Comparison of ENCODE assay signal across 27 mouse cellular contexts in the genomic region with DNA sequence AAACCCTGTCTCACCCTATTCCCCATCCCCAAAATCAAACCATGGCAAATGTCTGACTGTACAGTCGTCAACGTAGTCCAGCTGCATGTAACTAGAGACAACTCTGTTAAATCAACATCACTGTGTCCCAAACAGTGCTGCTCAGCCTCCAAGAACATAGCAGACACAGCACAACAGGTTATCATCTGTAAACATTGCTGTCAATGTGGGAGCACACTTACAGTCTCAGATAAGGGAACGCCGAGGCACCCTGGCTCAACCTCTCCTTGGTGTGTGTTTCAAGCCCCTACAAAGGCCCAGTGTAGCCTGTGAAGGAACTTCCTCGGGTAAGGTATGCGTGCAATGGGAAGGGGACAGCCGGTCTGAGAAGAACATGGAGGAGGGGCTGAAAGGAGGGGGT. TPM values are rescaled to one million over a fixed set of nuclear protein-coding genes. Genes with fewer than 3 reads are reported as not detected.
DNase-seq lines count a peak whose midpoint lies in the region; ATAC-seq and TF ChIP-seq lines count a peak whose summit lies in the region.
"Had no signal": no experiment of that assay in that cellular context is flagged by ENCODE, and none has a peak within 500 bp of the region (broad histone marks: within the 10 kb centered on the region; RNA-seq: fewer than 3 reads in every experiment).

No protein-coding gene starts in this region.

- no peaks in the 10 kb centered on the region for H3K36me3 ChIP-seq in stomach, embryonic 15.5 days
- H3K36me3 ChIP-seq in stomach, postnatal 0 days (ENCODE audit: control insufficient read depth, insufficient read depth, low read length), result no peaks in the 10 kb centered on the region
- no peaks in the 10 kb centered on the region for H3K36me3 ChIP-seq in liver, embryonic 13.5 days
- H3K36me3 ChIP-seq in kidney, adult 2 months (ENCODE audit: control insufficient read depth, insufficient read depth, low read length), result no peaks in the 10 kb centered on the region
- H3K36me3 ChIP-seq: embryonic facial prominence, embryonic 12.5 days; heart, embryonic 13.5 days; intestine, embryonic 15.5 days; midbrain, embryonic 15.5 days had no signal

- no peaks in the 10 kb centered on the region for H3K4me1 ChIP-seq in stomach, embryonic 15.5 days
- H3K4me1 ChIP-seq in stomach, postnatal 0 days (replicated peaks; ENCODE audit: control insufficient read depth, insufficient read depth), result no peaks in the 10 kb centered on the region
- H3K4me1 ChIP-seq in liver, embryonic 13.5 days (replicated peaks), result peaks cover 27% of the 10 kb centered on the region
- no peaks in the 10 kb centered on the region for H3K4me1 ChIP-seq in kidney, adult 2 months (ENCODE audit: control insufficient read depth, insufficient read depth, low read length)
- H3K4me1 ChIP-seq: embryonic facial prominence, embryonic 12.5 days; intestine, embryonic 15.5 days; midbrain, embryonic 15.5 days had no signal

- no peak overlapping the region for H3K4me3 ChIP-seq in stomach, embryonic 15.5 days (replicated peaks)
- H3K4me3 ChIP-seq in stomach, postnatal 0 days (ENCODE audit: low read depth, low read length), result no peak overlapping the region
- H3K4me3 ChIP-seq in liver, embryonic 13.5 days (replicated peaks), result no peak overlapping the region
- H3K4me3 ChIP-seq in kidney, adult 2 months (ENCODE audit: insufficient read depth, low read depth, low read length), result no peak overlapping the region
- H3K4me3 ChIP-seq: embryonic facial prominence, embryonic 12.5 days; heart, embryonic 13.5 days; intestine, embryonic 15.5 days; midbrain, embryonic 15.5 days had no signal

- peak; percentile 56; the same call in 1 of the 2 replicates for ATAC-seq in stomach, embryonic 15.5 days (ENCODE audit: insufficient read depth, low FRiP score, low read depth)
- ATAC-seq in stomach, postnatal 0 days (ENCODE audit: low FRiP score, low TSS enrichment), result no peak
- ATAC-seq in erythroblast, adult 5-6 weeks (replicated peaks; ENCODE audit: low FRiP score, poor library complexity, severe bottlenecking), result peak; percentile 56
- peak; percentile 89 for ATAC-seq in liver, embryonic 13.5 days (ENCODE audit: low read depth)
- ATAC-seq in megakaryocyte progenitor cell, adult 5-6 weeks (replicated peaks; ENCODE audit: poor library complexity), result peak; percentile 85
- ATAC-seq: forebrain, embryonic 16.5 days; hindbrain, postnatal 0 days; intestine, embryonic 15.5 days; lung, postnatal 0 days; midbrain, embryonic 15.5 days had no signal

- no peak for TF ChIP-seq EP300 in stomach, postnatal 0 days (optimal IDR thresholded peaks at IDR 0.05)

- H3K27ac ChIP-seq in stomach, embryonic 15.5 days, result no peak overlapping the region
- H3K27ac ChIP-seq in stomach, postnatal 0 days (replicated peaks), result no peak overlapping the region
- peak overlapping the region; percentile 68 for H3K27ac ChIP-seq in liver, embryonic 13.5 days
- H3K27ac ChIP-seq in kidney, adult 2 months (ENCODE audit: insufficient read depth, low read depth, low read length), result no peak overlapping the region
- H3K27ac ChIP-seq: embryonic facial prominence, embryonic 12.5 days; heart, embryonic 13.5 days; hindbrain, postnatal 0 days; intestine, embryonic 15.5 days; midbrain, embryonic 15.5 days had no signal

- no peak overlapping the region for H3K9ac ChIP-seq in stomach, embryonic 15.5 days
- H3K9ac ChIP-seq in stomach, postnatal 0 days (ENCODE audit: low read length), result no peak overlapping the region
- H3K9ac ChIP-seq in liver, embryonic 13.5 days, result no peak overlapping the region
- H3K9ac ChIP-seq: embryonic facial prominence, embryonic 12.5 days; heart, embryonic 13.5 days; intestine, embryonic 15.5 days; midbrain, embryonic 15.5 days had no signal

- TF ChIP-seq CTCF in stomach, postnatal 0 days (IDR thresholded peaks at IDR 0.05; ENCODE audit: low read depth), result no peak
- no peak for TF ChIP-seq CTCF in kidney, adult 2 months (conservative IDR thresholded peaks at IDR 0.05; ENCODE audit: insufficient read depth, insufficient read length, low read depth, low read length)

- DNase-seq in stomach, postnatal 0 days (ENCODE audit: low spot score), result no peak
- peak; percentile 41 for DNase-seq in liver, embryonic 13.5 days
- no peak for DNase-seq in right cerebral cortex, postnatal 10 days (ENCODE audit: low spot score in 2 of 2)
- DNase-seq in adrenal gland, adult (ENCODE audit: inconsistent age in 2 of 2, low spot score in 1 of 2), result no peak
- DNase-seq in kidney, adult 2 months, result no peak
- DNase-seq: adrenal gland, adult 2 months; adrenal gland, postnatal 36 days; cerebellum, adult 8-10 months; cerebellum, postnatal 25 days; embryo, embryonic 11 days; gastrocnemius, postnatal 10 days; heart, postnatal 10 days; kidney, adult 8-10 months; kidney, postnatal 10 days; layer of hippocampus, adult 9-11 months; lung, postnatal 4 days; right cerebral cortex, postnatal 4 days had no signal

- H3K9me3 ChIP-seq in stomach, embryonic 15.5 days, result no peaks in the 10 kb centered on the region
- no peaks in the 10 kb centered on the region for H3K9me3 ChIP-seq in stomach, postnatal 0 days (ENCODE audit: control insufficient read depth, low read length)
- H3K9me3 ChIP-seq in liver, embryonic 13.5 days (replicated peaks), result no peaks in the 10 kb centered on the region
- H3K9me3 ChIP-seq: embryonic facial prominence, embryonic 12.5 days; heart, embryonic 13.5 days; intestine, embryonic 15.5 days; midbrain, embryonic 15.5 days had no signal

- no peak for TF ChIP-seq POLR2A in kidney, adult 2 months (IDR thresholded peaks at IDR 0.05; ENCODE audit: low read depth, low read length)

- 47% methylated on average over 7 of the region's 7 CpGs for WGBS in stomach, embryonic 15.5 days
- 53% methylated on average over 7 of the region's 7 CpGs for WGBS in stomach, postnatal 0 days
- whole genome bisulfite sequencing in liver, embryonic 13.5 days (ENCODE audit: insufficient replicate concordance), result 21% methylated on average over 7 of the region's 7 CpGs
- WGBS in kidney, adult 2 months, result 75% methylated on average over 7 of the region's 7 CpGs

- no peaks in the 10 kb centered on the region for H3K27me3 ChIP-seq in stomach, embryonic 15.5 days (replicated peaks)
- H3K27me3 ChIP-seq in stomach, postnatal 0 days (ENCODE audit: control insufficient read depth, insufficient read depth, low read length), result no peaks in the 10 kb centered on the region
- H3K27me3 ChIP-seq in liver, embryonic 13.5 days, result peaks cover 9% of the 10 kb centered on the region; the same call in 1 of the 2 replicates
- H3K27me3 ChIP-seq in kidney, adult 2 months (replicated peaks; ENCODE audit: control insufficient read depth, insufficient read depth, low read length), result no peaks in the 10 kb centered on the region
- H3K27me3 ChIP-seq: embryonic facial prominence, embryonic 12.5 days; heart, embryonic 13.5 days; intestine, embryonic 15.5 days; midbrain, embryonic 15.5 days had no signal

- H3K4me2 ChIP-seq in stomach, embryonic 15.5 days, result no peak overlapping the region
- H3K4me2 ChIP-seq in stomach, postnatal 0 days (replicated peaks; ENCODE audit: low read depth), result no peak overlapping the region
- no peak overlapping the region for H3K4me2 ChIP-seq in liver, embryonic 13.5 days
- H3K4me2 ChIP-seq: embryonic facial prominence, embryonic 12.5 days; heart, embryonic 13.5 days; intestine, embryonic 15.5 days; midbrain, embryonic 15.5 days had no signal

RNA-seq across cellular contexts. Expression of gene Ifngr2, which starts 29.9 kb away (rescaled TPM):
- 49.3 and 55.6 TPM in 2 replicates for polyA plus RNA-seq in stomach, embryonic 15.5 days (2015; fragmentation: Nextera tagmentation; extraction: Ambion mirVana)
- 54.9 and 57.8 TPM in 2 replicates for polyA plus RNA-seq in stomach, postnatal 0 days (2015; fragmentation: Nextera tagmentation; extraction: Ambion mirVana)
- total RNA-seq in erythroblast, adult 5-6 weeks (2015; ENCODE audit: low replicate concordance), result 6.7 and 13.3 TPM in 2 replicates
- total RNA-seq in erythroblast, adult 5-6 weeks (2017; ENCODE audit: low replicate concordance), result 3.9 and 6.4 TPM in 2 replicates
- polyA plus RNA-seq in liver, embryonic 13.5 days (2015; fragmentation: Nextera tagmentation; extraction: Ambion mirVana), result 15.4 and 18.1 TPM in 2 replicates
- 17.4 and 20.3 TPM in 2 replicates for total RNA-seq in megakaryocyte progenitor cell, adult 5-6 weeks (2015)
- total RNA-seq in megakaryocyte progenitor cell, adult 5-6 weeks (2017), result 14.1 and 16.0 TPM in 2 replicates
- polyA plus RNA-seq in kidney, adult 2 months (2012; rRNA removed), result 15.1 and 17.7 TPM in 2 replicates

RNA-seq across cellular contexts. Expression of gene Ifnar1, which starts 32.0 kb away (rescaled TPM):
- 48.8 and 49.4 TPM in 2 replicates for polyA plus RNA-seq in stomach, embryonic 15.5 days (2015; fragmentation: Nextera tagmentation; extraction: Ambion mirVana)
- polyA plus RNA-seq in stomach, postnatal 0 days (2015; fragmentation: Nextera tagmentation; extraction: Ambion mirVana), result 18.3 and 19.2 TPM in 2 replicates
- total RNA-seq in erythroblast, adult 5-6 weeks (2015; ENCODE audit: low replicate concordance), result 81.7 and 93.6 TPM in 2 replicates
- total RNA-seq in erythroblast, adult 5-6 weeks (2017; ENCODE audit: low replicate concordance), result 133 and 147 TPM in 2 replicates
- polyA plus RNA-seq in liver, embryonic 13.5 days (2015; fragmentation: Nextera tagmentation; extraction: Ambion mirVana), result 18.0 and 19.1 TPM in 2 replicates
- 32.2 and 33.3 TPM in 2 replicates for total RNA-seq in megakaryocyte progenitor cell, adult 5-6 weeks (2015)
- total RNA-seq in megakaryocyte progenitor cell, adult 5-6 weeks (2017), result 34.7 and 36.3 TPM in 2 replicates
- polyA plus RNA-seq in kidney, adult 2 months (2012; rRNA removed), result 20.8 and 22.2 TPM in 2 replicates
